ENCODE assay signal across 15 mouse cellular contexts in genomic region chr10:127939667-127940066, GRCm38 (mm10). TPM values are rescaled to one million over a fixed set of nuclear protein-coding genes. Genes with fewer than 3 reads are reported as not detected.
"Had no signal": no experiment of that assay in that cellular context is flagged by ENCODE, and none has a peak within 500 bp of the region (broad histone marks: within the 10 kb centered on the region; RNA-seq: fewer than 3 reads in every experiment).

No protein-coding gene starts in this region.

RNA-seq across cellular contexts. Expression of gene Sdr9c7, which starts 41.3 kb away (rescaled TPM):
- total RNA-seq: megakaryocyte, adult 5-6 weeks; megakaryocyte-erythroid progenitor cell, adult 5-6 weeks; monocyte, adult 5-6 weeks; neutrophil, adult 5-6 weeks had no signal
- polyA plus RNA-seq: lung, embryonic 14.5 days; lung, embryonic 16.5 days; midbrain, embryonic 10.5 days; midbrain, embryonic 13.5 days; midbrain, embryonic 15.5 days; midbrain, postnatal 0 days; neural tube, embryonic 12.5 days; neural tube, embryonic 14.5 days; small intestine, adult 2 months; stomach, embryonic 14.5 days had no signal

RNA-seq across cellular contexts. Expression of gene Rdh7, which starts 51.0 kb away (rescaled TPM):
- total RNA-seq: megakaryocyte, adult 5-6 weeks; megakaryocyte-erythroid progenitor cell, adult 5-6 weeks; midbrain, postnatal 0 days; monocyte, adult 5-6 weeks; neutrophil, adult 5-6 weeks had no signal
- polyA plus RNA-seq: lung, embryonic 14.5 days; lung, embryonic 16.5 days; midbrain, embryonic 10.5 days; midbrain, embryonic 13.5 days; midbrain, embryonic 15.5 days; midbrain, postnatal 0 days; neural tube, embryonic 12.5 days; neural tube, embryonic 14.5 days; stomach, embryonic 14.5 days; thymus, postnatal 0 days had no signal
